Mouse (Mus musculus) thymus, postnatal 36 days (tissue): ENCODE results near the gene Ms4a14.
"Not testable (repeated sequence)": the region's sequence is repeated elsewhere in the genome, so short reads cannot be mapped to it uniquely, and the experiment has no call there.

Source experiments
- DNase-seq, 2 experiments: peaks; one replicate each; pipeline ENCODE4 v3.0.0; 2022; ENCODE audit warnings: mixed read lengths in 2 of 2

Ms4a14 gene

DNA sequence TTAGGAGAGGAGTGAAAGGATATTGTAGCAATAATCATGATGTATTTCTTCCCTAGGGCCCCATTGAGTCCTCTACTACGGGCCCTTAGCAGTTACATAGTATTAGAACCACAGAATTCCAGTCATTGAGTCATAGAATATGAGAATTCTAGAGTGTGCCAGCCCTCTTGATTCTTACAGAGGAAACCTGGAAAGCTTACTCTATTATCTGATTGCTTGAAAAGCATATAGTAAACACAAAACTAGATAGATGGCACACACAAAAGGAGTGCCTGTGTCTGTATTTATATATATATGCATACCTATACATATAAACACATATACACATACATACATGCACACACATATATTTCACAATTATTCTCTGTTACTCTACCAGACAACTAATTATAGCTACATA is at the start of gene Ms4a14:
Gene Ms4a14 (minus strand): TSS at position 101 of the 400 bp plus-strand sequence.
- no peak for DNase-seq

DNA sequence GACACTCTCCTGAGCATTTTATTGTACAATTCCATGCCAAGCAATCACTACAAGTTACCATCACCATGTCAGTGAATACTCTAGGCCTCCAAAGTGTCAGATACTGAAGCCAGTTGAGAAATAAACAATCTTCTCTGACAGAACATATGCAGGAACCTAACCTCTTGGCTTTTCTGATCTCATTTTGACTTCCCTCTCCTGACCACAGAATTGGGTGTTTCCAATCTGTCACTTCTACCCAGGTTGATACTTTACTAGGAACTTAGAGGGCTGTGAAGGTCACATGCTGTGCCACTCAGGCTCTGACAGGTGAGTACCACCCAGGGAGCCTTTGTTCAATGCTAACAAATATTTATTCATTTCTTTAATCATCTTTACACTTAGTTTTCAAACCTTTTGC is 47.7 kb upstream of the Ms4a14 start:
- DNase-seq, result no peak

DNA sequence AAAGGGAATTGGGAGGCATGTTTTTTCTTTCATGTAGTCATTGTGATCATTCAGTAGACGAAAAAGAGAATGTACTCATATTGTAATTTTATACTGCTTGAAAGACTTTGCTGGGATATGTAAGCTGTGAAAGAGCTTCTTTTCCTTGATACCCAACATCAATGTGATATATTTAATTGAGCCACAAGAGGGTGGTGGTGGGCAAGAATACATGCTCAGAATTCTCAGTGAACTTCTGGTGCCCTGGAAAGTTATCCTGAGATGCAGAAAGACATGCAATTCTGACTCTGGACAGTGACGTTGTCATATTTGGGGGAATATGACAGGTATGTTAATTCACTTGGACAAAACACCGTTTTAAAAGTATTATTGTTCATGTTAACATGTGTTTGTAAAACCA is 45.9 kb upstream of the Ms4a14 start:
- DNase-seq, result no peak

DNA sequence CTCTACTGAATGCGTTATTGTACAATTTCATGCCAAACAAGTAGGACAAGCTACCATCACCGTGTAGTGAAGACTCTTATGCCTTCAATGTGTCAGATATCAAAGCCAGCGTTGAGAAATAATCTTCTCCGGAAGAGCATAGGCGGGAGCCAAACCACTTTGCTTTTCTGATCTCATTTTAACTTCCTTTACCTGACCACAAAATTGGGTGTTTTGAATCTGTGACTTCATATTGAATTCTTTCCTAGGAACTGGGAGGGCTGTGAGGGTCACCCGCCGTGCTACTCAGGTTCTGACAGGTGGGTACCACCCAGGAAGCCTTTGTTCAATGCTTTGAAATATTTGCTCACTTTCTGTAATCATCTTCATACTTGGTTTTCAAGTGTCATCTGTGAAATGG is 41.5 kb upstream of the Ms4a14 start:
- peak; percentile 21 to 51 for DNase-seq

- no peak for DNase-seq
Observed at GRCm38 (mm10) chr19:11351878-11352277, 37.6 kb upstream of the Ms4a14 start.

GRCm38 (mm10) chr19:11349698-11350481 is 35.6 kb upstream of the Ms4a14 start:
- DNase-seq, result peak; percentile 17 to 23

GRCm38 (mm10) chr19:11343992-11344391 is 29.7 kb upstream of the Ms4a14 start:
- no peak for DNase-seq

DNA sequence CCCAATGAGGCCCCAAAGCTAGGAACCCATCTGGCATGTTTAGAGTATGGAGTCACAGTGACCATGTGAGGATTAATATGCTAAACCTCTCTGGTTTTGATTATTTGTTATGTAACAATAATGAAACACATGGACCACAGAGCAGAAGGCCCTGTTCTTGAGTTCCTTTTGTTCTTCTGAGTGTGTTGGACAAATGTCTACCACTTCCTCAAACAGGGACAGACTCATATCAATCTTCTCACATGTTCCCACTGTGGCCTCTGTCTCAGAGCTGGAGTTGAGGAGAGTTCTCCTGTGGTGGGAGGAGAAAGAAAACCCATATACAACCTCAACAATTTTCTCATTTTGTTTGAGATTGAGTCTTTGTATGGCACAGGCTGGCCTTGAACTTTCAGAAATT is 28.9 kb upstream of the Ms4a14 start:
- DNase-seq, result no peak

- no peak for DNase-seq
Observed at GRCm38 (mm10) chr19:11335932-11336331, 21.7 kb upstream of the Ms4a14 start, which contains the start of gene Ms4a7. Gene Ms4a7, minus strand, starts transcription at chr19:11336146.

DNA sequence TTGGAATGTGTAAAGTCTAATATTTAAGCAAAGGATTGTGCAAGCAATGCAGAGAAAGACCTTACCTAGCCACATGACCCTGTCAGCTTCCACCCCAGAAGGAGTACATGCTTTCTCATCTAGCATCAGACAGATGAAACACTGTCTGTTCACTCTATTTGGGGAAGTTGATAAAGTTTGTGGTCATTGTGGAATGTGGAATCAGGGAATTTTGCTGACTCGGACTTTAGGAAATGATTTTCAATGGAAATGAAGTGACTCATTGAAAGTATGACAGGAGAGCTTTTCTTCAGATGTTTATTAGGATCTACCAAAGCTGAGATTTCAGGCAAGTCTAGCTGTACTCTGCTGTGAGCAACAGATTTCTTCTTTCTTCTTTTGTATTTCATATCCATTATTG is 6.9 kb upstream of the Ms4a14 start:
- DNase-seq, result no peak

DNA sequence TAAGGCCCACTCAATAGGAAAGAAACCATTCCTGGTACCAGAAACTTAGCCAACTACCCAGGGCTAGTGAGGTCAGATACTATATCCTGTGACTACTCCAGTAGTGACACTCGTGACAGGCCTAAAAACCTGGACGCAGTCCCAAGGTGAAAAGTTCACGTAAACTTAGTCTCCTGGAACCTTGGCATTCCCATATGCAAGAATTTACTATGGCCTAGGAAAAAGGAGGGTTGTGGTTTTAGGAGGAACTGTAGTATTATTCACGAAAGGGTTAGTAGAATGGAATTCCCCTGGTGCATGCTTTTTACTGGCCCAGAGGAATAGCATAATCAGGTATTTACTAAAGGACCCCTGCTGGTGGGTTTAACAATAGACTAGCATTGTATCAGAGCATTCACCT is 2.5 kb upstream of the Ms4a14 start:
- DNase-seq, result no peak

DNA sequence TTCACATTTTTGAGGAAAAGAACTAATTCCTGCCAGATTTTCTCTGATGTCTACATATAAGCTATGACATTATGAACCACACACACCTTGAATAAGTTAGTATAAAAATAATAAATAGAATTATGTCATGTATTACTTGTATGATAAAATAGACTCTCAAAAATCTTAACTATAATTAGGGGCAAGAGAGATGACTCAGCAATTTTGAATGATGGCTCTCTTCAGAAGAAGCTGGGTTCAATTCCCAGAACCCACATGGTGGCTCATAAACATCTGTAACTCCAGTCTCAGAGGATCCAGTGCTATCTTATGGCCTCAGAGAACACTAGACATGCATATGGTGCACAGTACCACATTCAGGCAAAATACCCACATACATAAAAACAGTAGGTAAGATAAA is 5.4 kb downstream of the Ms4a14 start:
- DNase-seq, result no peak

DNA sequence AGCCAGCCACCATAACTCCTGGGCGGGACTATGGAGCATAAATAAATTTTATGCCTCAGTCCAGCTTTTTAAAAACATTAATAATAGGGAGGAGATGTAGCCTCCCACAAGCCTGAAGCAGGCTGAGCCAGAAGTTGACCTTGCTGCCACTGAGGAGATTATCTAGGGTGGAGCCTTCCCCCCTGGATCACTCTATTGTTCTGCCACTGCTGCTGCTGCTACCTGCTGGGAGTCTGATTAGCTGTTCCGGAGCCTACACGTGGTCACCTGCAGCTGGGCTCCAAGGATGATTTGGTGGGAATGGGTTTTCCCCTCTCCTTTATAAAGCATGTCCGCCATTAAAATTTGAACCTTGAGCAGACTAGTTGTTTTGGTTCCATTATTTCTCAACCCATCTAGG is 14.7 kb downstream of the Ms4a14 start:
- DNase-seq, result not testable (repeated sequence)

DNA sequence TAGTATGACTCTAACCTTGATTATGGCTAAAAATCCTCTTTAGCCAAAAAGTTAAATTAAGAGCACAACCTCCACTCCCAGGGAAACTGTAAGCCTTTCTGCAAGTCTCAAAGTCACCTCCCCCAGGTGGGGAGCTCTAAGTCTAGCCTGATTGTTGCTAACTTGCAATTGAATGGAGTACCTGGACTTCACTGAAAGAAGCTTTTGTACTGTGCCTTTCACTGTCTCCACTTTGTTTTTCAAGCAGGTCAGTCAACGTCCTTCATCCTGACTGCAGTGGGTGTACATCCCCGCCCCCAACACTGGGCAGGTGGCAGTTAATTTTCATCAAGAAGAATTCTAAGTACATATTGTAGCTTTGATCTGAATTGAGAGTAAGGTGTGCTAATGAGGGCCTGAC is 15.3 kb downstream of the Ms4a14 start:
- no peak for DNase-seq

DNA sequence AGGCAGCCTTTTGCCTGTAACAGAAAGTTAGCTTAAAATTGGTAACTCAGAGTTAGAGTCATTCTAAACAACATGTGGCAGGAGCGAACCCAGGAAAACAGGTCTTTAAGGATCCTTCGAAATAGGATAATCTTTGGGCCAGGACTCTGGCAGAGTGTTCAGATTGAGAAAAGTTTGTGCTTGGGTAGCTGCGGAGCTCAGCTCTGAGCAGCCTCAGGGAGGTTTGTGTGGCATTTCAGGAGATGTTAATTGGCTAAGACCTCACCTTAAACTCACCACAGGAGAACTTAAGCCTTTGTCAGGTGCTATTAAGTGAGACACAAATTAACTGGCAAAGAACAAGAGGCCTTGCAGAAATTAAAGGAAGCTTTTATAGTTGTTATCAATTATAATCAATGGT is 20.6 kb downstream of the Ms4a14 start:
- not testable (repeated sequence) for DNase-seq

GRCm38 (mm10) chr19:11292990-11293389 is 21.3 kb downstream of the Ms4a14 start:
- peak; percentile 7 to 25 for DNase-seq

GRCm38 (mm10) chr19:11283773-11284172 is 30.5 kb downstream of the Ms4a14 start, which contains the start of gene Ms4a5:
Gene Ms4a5, minus strand, starts transcription at chr19:11283873.
- DNase-seq, result no peak

GRCm38 (mm10) chr19:11280223-11280622 is 34.0 kb downstream of the Ms4a14 start:
- DNase-seq, result no peak

DNA sequence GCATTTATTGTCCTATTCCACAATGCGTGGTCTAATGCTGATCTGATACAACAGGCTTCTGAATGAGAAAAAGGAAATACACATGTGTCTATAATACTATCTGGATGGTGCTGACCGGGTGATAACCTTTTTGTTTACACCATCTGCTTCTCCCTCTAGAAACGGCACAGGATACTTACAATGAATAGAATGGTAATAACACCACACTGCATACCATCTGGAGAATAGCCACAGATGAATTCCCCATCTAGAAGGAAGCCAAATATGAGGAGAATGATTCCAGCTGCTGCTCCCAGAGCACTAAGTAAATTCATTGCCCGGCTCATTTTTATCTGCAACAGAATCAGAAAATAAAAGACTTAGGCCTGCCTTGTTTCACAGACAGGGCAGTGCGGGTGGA is 37.8 kb downstream of the Ms4a14 start:
- no peak for DNase-seq

GRCm38 (mm10) chr19:11266956-11267355 is 47.3 kb downstream of the Ms4a14 start:
- no peak for DNase-seq

DNA sequence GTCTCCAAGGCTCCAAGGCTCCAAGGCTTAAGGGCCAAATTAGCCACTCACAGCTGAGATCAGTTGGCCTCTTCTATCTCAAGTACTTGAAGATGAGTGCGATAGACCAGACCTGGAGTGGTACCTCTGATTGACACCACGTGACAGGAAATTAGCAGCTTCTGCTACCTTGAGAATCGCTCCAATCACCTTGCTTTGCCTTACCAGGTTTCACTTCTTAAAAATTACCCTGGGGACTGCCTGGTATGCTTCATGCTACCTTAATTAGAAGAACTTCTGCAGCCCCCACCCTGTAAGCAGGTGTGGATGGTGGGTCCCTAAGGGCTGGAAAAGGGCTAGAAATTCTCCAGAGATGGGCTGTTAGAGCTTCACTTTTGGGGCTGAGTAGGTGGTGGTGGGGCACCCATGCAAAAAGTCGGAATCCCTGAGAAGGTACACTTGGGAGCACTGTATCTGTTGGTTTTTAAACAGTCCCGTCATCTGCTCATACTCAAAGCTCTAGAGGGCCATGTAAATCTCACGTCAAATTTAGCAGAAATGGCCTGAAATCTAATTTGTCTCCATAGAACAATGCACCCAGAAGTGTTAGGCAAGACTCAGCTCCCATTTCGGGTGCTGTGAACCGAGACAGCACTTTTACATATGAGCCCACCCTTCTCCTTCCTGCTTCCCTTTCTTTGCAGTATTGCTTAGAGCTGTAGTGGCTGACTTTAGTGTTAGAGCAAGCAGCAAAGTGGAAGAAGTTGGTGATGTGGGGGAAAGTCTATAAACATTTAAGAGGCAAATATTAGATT is 48.0 kb downstream of the Ms4a14 start, which contains the start of gene Ms4a1:
Gene Ms4a1 (minus strand): TSS at position 190 of the 794 bp plus-strand sequence.
- DNase-seq, result no peak

- DNase-seq, result no peak
Observed at GRCm38 (mm10) chr19:11264602-11265185, 49.6 kb downstream of the Ms4a14 start.

DNA sequence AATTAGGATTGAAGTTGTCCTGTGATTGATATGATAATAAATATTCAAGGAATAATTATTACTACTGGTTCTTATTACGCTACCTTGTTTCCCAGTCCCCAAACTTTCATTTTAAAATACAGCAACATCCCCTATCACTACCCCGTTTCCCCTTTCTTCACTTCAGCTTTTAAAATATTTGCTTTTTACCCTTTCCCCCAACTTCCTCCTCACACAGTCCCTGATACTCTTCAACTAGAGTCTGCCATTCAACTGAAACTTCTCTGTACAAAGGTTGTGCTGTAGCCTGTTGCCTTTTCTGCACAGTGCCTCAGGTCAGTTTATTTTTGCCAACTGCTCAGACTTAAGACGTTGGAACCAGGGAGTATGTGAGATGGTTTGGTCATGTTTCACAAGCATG is 50.7 kb downstream of the Ms4a14 start:
- no peak for DNase-seq

GRCm38 (mm10) chr19:11262932-11263331 is 51.3 kb downstream of the Ms4a14 start:
- DNase-seq, result not testable (repeated sequence)
